Mouse (Mus musculus): Measurements from ENCODE around the gene Serpina12. TPM values are rescaled to one million over a fixed set of nuclear protein-coding genes. Genes with fewer than 3 reads are reported as not detected.

The Serpina12 gene
- total RNA-seq, 1 experiment from 2014 or later = not detected

DNA sequence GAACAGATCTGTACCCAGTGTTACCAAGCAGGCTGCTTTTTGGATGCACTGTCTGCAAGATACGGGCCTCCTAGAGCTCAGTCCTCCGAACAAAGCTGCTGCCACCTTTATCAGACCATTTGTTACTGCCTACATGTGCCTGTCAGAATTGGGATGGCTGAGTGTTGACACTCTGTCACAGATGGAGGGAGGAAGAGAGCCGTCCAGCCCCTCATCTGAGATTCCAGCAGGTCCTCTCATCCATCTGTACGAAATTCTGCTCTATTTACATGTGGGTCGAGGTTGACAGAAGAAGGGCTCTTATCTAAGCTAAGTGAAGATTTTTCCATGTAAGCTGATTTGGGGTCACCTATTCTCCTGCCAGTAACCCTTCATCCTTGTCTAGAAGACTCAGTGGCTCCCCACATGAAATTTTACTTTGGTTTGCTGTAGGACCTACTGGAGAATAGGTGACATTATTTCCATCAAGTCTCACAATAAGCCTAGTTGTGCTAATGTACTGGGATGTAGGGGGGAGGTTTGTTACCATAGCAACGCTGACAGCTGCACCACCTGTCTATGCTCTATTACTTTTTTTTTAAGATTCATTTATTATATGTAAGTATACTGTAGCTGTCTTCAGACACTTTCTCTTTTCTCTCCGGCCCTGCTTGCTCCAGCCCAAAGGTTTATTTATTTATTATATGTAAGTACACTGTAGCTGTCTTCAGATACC, 62.4 kb downstream of the Serpina12 start:
- no peak for ATAC-seq (replicated peaks in 1 of 2; ENCODE audit: insufficient read depth in 1 of 2, low FRiP score in 2 of 2, low TSS enrichment in 1 of 2, low read depth in 1 of 2, poor library complexity in 2 of 2, severe bottlenecking in 2 of 2)

Other genes with a start within 250 kb of the Serpina12 start
- not detected in 2 replicates for gene Serpina1b, start 214.1 kb downstream of the Serpina12 start, total RNA-seq (2017)
- gene Serpina1a, start 180.9 kb downstream of the Serpina12 start, total RNA-seq (2017) = not detected in 2 replicates
- not detected in 2 replicates for gene Serpina1c, start 139.6 kb downstream of the Serpina12 start, total RNA-seq (2017)
- not detected in 2 replicates for gene Serpina1e, start 85.5 kb downstream of the Serpina12 start, total RNA-seq (2017)
- 1.1 TPM in 1 of 2 replicates, not detected in the other for gene Serpina11, start 54.5 kb downstream of the Serpina12 start, total RNA-seq (2017)
- not detected in 2 replicates for gene Serpina9, start 30.7 kb downstream of the Serpina12 start, total RNA-seq (2017)
- gene Serpina5, start 56.7 kb upstream of the Serpina12 start, total RNA-seq (2017) = not detected in 2 replicates
- gene Serpina3a, start 68.3 kb upstream of the Serpina12 start, total RNA-seq (2017) = not detected in 2 replicates
- gene Serpina3b, start 83.6 kb upstream of the Serpina12 start, total RNA-seq (2017) = not detected in 2 replicates
- gene Serpina3c, start 109.4 kb upstream of the Serpina12 start, total RNA-seq (2017) = not detected in 2 replicates
- gene Serpina3f, start 170.1 kb upstream of the Serpina12 start, total RNA-seq (2017) = 7.3 and 9.6 TPM in 2 replicates
- gene Serpina3g, start 191.8 kb upstream of the Serpina12 start, total RNA-seq (2017) = 197 and 202 TPM in 2 replicates
- 0.10 TPM in 1 of 2 replicates, not detected in the other for gene Serpina3i, start 218.7 kb upstream of the Serpina12 start, total RNA-seq (2017)